Mouse (Mus musculus) cerebellum, adult 2 months (tissue): ENCODE measurements around the gene Tbc1d22a. TPM values are rescaled to one million over a fixed set of nuclear protein-coding genes. Genes with fewer than 3 reads are reported as not detected.

Experiments
- DNase-seq, 2 experiments: peaks; one replicate each; pipeline ENCODE4 v3.0.0; 2021
- H3K27ac ChIP-seq: fragments of 200-500 bp; 2 replicates; pipeline ENCODE4 v1.5.1; 2012; ENCODE audit warnings: low read length, control low read depth, inconsistent platforms; ENCODE audit not compliant: insufficient read depth
- H3K27me3 ChIP-seq: fragments of 200-500 bp; 2 replicates; pipeline ENCODE4 v1.6.1; 2012; ENCODE audit warnings: inconsistent platforms, mild to moderate bottlenecking, low read length, moderate library complexity; ENCODE audit not compliant: control insufficient read depth, insufficient read depth
- H3K4me1 ChIP-seq: fragments of 200-500 bp; 2 replicates; pipeline ENCODE4 v1.6.1; 2011; ENCODE audit warnings: low read length; ENCODE audit not compliant: control insufficient read depth, insufficient read depth
- H3K4me3 ChIP-seq: fragments of 200-500 bp; replicated peaks from 2 replicates; pipeline ENCODE3; 2011; ENCODE audit warnings: mild to moderate bottlenecking, low read depth, low read length, control low read depth; ENCODE audit not compliant: insufficient read depth
- CTCF ChIP-seq: fragments of 200-500 bp; IDR thresholded peaks from 2 replicates; pipeline ENCODE4 v1.5.1; 2011; ENCODE audit warnings: low read depth, mild to moderate bottlenecking, control low read depth, low read length, moderate library complexity, borderline replicate concordance; ENCODE audit not compliant: insufficient read depth
- POLR2A ChIP-seq: fragments of 200-500 bp; IDR thresholded peaks from 2 replicates; pipeline ENCODE4 v1.6.1; 2011; ENCODE audit warnings: low read length, control low read depth, borderline replicate concordance; ENCODE audit not compliant: insufficient read depth
- WGBS: fragments of 180-500 bp; shearing (Covaris S2); methylation state at CpG from one replicate; pipeline ENCODE4 v1.1.7; 2018; 5-methylcytosine and 5-hydroxymethylcytosine counted together
- polyA plus RNA-seq: library from polyadenylated mRNA; depleted of rRNA; stranded (reverse); fragments of >200 nt; gene quantifications from 2 replicates; pipeline ENCODE4 v1.2.3, GENCODE M21; 2012

Tbc1d22a gene
- polyA plus RNA-seq, 1 experiment = 23.3 TPM

DNA sequence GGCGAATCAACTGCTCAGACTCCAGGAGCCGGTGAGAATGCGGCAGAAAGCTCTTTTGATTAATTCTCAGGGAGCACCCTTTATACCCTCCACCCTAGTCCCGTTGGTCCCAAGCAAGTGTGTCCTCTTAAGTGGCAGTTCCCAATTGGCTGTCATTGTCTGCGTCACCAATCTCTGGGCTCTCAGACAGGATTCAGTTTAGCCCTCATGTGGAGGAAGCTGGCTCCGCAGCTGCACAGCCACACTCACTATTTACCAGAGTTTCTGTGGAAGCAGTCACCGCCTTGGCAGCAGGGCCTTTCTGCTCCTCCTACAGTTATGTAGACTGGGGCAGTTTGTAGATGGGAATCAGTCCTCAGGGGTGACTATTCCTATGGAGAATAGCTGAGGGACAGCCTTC, 256.9 kb downstream of the Tbc1d22a start:
- TF ChIP-seq CTCF = no peak
- no peak for TF ChIP-seq POLR2A
- Histone ChIP-seq H3K27ac (no peak overlapping the region), H3K4me1 (no peaks in the 10 kb centered on the region), H3K4me3 (no peak overlapping the region), H3K27me3 (no peaks in the 10 kb centered on the region)
- DNase-seq = no peak
- WGBS = 90% methylated on average over 7 of the region's 7 CpGs

DNA sequence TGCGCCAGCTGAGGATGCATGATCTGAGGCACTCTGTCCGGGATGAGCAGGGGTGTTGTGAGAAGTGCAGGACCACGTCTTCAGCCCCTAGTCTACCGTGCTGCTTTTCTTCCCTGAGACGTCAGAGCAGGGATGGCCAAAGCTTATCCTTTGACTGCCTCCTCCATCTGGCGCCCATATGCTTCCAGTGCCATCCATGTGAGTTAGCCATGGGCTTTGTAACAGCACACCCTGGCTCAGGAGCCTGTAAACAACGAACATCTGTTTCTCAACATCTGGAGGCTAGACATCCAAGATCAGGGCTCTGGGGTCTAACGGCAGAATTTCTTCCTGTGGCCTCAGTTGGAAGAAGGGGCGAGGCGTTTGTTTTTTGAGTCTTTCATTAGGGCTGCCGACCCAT, 259.2 kb downstream of the Tbc1d22a start:
- H3K4me1 ChIP-seq = no peaks in the 10 kb centered on the region
- no peak overlapping the region for H3K27ac ChIP-seq
- no peaks in the 10 kb centered on the region for H3K27me3 ChIP-seq
- H3K4me3 ChIP-seq = no peak overlapping the region
- no peak for DNase-seq
- WGBS = 61% methylated on average over 11 of the region's 11 CpGs
- TF ChIP-seq CTCF (no peak), POLR2A (no peak)

DNA sequence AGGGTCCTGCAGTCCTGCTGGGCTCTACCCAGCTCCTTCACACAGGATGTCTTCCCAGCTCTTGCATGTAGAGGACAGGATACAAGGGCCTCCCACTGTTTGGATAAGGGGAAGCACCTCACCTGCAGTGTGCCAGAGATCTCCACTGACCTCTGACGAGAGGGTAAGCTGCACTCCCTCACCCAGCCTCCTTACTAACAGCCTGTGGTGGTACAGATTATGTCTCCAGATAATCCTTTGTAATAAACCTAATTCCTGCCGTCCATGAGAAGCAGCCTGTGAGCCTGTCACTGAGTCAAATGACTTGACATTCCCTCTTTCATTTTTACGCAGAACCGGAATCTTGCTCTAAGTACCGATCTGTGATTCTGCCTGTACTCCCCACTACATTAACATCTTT, 260.7 kb downstream of the Tbc1d22a start:
- Histone ChIP-seq H3K27me3 (no peaks in the 10 kb centered on the region), H3K27ac (no peak overlapping the region), H3K4me1 (no peaks in the 10 kb centered on the region), H3K4me3 (no peak overlapping the region)
- WGBS = 88% methylated on average over 5 of the region's 5 CpGs
- DNase-seq = no peak
- TF ChIP-seq CTCF (no peak), POLR2A (no peak)

DNA sequence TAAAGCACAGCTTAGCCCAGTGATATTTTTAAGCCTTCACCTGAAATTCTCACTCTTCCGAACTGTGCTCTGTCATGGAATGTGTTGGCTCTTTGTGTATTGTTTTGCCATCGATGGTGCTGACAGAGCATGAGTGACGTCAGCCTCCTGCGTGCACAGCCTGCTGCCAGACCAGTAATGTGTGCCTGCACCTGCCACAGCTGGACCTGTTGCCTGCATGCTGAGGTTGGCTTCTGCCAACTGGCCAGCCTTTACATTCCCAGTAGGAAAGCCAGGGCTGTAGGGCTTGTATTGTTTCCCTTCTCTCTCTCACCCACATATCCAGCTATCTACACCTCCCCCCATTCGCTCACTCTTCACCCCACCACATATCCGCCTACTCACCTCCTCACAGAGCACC, 262.2 kb downstream of the Tbc1d22a start:
- Histone ChIP-seq H3K4me3 (no peak overlapping the region), H3K27ac (no peak overlapping the region), H3K27me3 (no peaks in the 10 kb centered on the region), H3K4me1 (no peaks in the 10 kb centered on the region)
- DNase-seq = no peak
- 78% methylated on average over 6 of the region's 6 CpGs for WGBS
- TF ChIP-seq POLR2A (no peak), CTCF (no peak)

DNA sequence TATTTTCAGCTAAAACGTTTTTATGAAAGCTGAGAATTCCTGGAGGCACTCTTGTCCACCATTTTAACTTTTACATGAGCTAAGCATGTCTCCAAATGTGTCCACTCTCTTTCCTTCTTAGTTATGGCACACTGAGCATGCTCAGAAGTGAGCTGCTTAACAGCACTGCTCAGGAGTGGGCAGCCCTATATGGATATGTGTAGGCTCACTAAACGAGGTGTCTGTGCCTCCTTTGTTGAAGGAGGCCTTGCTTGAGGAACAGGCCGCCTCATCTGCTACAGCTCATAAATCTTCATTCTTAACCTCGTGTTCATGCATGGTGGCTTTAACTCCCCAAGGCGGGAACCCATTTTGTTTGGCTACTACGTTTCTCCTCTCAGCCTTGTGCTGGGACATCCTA, 262.8 kb downstream of the Tbc1d22a start:
- Histone ChIP-seq H3K27me3 (no peaks in the 10 kb centered on the region), H3K4me3 (no peak overlapping the region), H3K27ac (no peak overlapping the region), H3K4me1 (no peaks in the 10 kb centered on the region)
- 80% methylated on average over 6 of the region's 6 CpGs for WGBS
- DNase-seq = no peak
- TF ChIP-seq POLR2A (no peak), CTCF (no peak)

DNA sequence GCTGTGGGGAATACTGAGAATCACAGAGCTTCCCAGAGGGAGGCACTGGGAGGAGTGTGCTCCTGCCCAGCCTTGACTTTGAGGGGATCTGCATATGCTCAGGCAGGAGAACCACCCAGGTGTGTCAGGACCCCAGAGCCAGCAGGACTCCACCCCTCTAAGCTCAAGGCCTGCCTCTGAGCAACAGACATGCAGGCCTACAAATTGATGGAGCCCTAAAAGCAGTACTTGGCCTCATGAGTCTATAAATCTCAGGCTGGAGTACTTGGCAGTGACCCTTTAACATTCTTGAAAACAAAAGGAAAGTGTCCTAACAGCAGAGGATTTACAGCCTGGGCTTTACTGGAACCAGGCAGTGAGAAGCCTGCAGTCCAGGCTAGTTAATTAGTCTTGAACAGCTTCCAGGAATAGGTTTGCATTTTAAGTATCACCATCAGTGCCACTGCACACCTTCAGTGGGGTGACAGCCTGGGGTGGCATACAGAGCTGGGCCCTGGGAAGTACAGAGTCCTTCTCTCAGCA, 263.3 kb downstream of the Tbc1d22a start:
- no peak for DNase-seq
- H3K4me1 ChIP-seq = no peaks in the 10 kb centered on the region
- TF ChIP-seq POLR2A = no peak
- TF ChIP-seq CTCF = no peak
- no peak overlapping the region for H3K27ac ChIP-seq
- H3K27me3 ChIP-seq = no peaks in the 10 kb centered on the region
- no peak overlapping the region for H3K4me3 ChIP-seq

DNA sequence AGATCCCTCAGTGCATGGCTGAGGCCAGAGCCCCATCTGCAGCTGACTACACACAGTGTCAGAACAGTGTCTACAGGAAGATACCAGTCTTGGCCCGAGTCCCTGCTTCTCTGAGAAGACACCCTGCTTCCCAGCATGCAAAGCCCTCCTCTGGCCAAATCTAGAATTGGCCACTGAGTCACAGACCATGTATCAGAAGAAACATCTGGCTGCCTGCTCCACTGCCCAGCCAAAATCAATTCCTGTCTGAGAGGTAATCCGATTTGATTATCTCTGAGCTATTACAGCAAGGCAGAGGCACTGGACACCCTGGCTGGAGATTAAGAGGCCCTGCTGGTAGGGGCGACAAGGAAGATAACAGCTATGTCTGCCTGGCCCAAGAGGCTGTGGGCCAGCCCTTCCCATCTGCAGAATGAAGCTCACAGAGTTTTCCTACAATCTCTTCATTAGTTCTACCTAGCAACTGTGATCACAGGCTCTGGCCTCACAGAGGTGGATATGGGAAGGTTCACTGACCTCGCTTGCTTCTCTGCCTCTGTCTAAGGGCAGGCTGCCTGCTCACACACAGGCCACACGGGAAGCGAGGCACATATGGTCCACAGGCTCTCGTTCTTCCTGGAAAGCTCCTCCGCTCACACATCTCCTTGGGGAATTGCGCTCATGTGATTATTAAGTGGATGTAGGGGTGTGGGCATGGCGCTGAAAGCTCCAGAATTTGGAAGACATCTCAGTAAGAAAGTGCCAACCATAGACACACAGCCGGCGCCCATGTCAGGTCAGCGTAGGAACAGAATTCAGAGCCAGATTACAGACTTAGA, 264.6 kb downstream of the Tbc1d22a start:
- Histone ChIP-seq H3K4me3 (no peak overlapping the region), H3K27ac (no peak overlapping the region), H3K4me1 (no peaks in the 10 kb centered on the region), H3K27me3 (no peaks in the 10 kb centered on the region)
- DNase-seq = no peak
- 72% methylated on average over 13 of the region's 13 CpGs for WGBS
- TF ChIP-seq POLR2A (no peak), CTCF (no peak)

DNA sequence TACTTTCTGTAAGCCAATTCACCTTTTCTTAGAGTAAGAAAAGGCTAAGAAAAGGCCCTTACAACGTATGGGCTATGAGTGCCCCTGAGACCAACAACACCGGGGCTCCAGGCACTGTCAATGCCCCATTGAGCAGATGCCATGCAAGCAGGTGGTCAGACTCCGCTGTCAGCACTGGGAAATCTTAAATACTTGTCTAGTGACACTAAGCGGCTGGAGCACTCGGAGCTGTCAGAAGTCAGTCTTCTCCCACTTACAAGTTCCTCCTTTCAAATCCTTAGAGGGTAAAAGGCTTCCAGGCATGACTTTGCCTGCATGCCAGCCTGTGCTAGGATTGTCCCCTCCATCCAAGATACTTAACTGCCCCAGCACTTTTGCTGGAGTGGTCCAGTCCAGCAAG, 268.1 kb downstream of the Tbc1d22a start:
- Histone ChIP-seq H3K4me1 (peaks cover 8% of the 10 kb centered on the region), H3K27ac (no peak overlapping the region), H3K27me3 (no peaks in the 10 kb centered on the region), H3K4me3 (no peak overlapping the region)
- DNase-seq = no peak
- 64% methylated on average over 5 of the region's 5 CpGs for WGBS
- TF ChIP-seq POLR2A (no peak), CTCF (no peak)
